Mouse (Mus musculus) lung, postnatal 25 days (tissue): ENCODE results near the gene Fam167b.
A peak's percentile ranks its signal among the peaks of the same experiment; 100 is the strongest.
"Not testable (repeated sequence)": the region's sequence is repeated elsewhere in the genome, so short reads cannot be mapped to it uniquely, and the experiment has no call there.

Source experiments
- DNase-seq: peaks from one replicate; pipeline ENCODE4 v3.0.0; 2022; ENCODE audit warnings: low spot score

The Fam167b gene

DNA sequence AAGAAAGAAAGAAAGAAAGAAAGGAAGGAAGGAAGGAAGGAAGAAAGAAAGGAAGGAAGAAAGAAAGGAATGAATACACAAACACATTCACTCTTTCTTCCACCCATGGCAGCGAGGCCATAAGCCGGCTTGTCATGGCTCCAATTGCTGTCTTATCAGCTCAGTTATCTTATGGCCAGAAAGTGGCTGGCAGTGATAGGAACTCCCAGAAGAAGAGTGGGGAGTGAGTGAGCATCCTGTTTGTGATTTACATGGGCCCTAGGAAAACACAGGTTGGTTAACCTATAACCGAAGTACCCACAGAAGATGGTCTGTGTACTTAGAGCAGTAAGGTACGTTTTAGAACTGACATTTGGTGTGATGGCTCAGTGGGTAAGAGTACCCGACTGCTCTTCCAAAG lies 17.2 kb downstream of the Fam167b start:
- no peak for DNase-seq

DNA sequence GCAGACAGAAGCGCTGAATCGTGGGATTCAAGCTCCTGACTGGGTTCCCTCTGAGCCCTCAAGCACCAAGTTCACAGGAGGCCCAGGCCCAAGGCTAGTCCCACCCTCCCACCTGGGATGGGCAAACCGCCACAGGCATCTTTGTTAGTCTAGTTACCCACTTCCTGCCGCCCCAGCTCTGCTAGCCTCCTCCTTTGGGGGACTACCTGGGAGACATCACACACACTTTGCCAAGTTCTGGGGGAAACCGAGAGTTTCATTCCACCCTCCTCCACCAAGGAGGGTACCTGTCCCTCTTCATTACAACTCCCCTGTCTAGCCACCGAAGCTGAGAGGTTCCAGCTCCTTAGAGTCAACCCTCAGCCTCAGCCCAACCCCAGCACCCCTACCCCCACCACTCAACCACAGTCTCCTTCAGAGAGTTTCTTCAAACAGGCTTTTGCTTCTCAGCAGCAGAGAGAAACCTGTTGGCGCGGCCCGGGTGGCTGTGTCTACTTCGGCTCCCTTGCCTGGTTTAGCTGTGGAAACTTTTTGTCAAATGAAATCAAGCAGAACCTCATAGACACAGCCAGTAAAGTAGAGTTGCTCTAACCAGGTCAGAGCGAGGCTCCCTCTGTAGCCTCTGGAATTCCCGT lies 19.9 kb downstream of the Fam167b start:
- no peak for DNase-seq

DNA sequence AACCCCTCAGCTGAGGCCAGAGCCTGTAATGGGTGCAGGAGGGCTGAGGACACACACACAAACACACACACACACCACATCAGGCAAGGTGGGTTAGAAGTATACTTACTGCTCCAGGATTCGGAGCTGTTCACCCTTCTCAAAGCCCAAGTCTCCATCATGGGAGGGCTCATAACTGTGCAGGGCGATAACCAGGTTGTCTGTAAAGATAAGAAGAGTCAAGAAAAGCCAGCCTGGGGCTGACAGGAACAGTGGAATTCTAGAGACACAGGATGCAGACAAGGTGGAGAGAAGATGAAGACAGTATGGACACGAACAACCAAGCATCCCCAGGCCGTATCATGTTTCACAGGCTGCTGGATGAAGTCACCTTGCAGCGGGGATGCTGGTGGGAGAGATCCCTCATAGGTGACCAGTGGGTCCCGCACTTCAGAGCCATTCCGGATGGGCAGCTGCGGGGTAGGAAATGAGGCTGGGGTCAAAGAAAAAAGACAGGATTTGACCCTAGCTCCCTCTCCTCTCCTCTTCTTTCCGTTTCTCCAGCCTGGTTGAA lies 21.0 kb downstream of the Fam167b start:
- no peak for DNase-seq

DNA sequence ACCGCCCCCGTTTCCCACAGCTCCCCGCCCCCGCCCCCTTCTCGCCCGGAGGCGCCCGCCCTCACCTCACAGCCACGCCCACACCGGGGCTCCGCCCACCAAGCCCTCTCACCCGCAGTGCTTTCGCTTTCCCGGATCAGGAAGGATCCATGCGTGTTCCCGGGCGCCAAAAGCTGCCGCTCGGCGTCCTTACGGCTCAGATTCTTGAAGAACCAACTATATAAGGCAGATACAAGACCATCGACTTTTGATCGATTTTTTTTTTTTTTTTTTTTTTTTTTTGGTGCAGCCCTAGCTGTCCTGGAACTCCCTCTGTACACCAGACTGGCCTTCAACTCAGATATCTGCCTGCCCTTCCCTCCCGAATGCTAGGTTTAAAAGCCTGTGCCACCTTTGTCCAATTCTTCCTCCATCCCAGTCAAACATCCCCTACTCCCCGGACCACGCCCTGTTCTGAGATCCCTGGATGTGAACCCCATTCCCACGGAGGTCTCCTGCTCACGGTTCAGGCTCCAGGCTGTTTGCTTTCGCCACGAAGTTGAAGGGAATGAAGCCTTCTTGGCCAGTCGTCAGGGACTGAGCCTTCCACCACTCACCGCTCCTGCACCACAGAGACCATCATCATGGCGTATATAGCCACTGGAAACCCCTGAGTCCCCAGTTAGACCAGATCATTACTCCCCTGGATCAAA lies 21.7 kb downstream of the Fam167b start:
- peak; percentile 91 for DNase-seq

- DNase-seq = no peak
Measured at GRCm38 (mm10) chr4:129555862-129556531, 22.4 kb downstream of the Fam167b start.

DNA sequence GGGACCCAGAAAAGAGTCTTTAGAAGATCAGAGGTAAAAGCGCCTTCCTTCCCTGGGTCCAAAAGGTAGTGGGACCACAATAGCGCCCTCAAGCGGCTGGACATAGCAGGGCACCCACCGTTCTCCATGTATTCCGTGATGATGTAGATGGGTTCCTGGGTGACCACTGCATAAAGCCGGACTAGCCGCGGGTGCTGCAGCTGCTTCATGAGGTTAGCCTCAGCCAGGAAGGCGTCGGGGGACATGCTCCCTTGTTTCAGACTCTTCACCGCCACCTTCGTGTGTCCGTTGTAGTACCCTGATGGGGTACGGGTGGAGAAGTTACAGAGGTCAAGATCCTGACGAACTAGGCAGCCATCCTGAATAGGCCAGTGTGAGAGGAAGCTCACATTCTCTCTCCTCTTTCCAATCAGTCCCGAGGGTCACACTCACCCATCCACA lies 22.9 kb downstream of the Fam167b start:
- peak; percentile 52 for DNase-seq

DNA sequence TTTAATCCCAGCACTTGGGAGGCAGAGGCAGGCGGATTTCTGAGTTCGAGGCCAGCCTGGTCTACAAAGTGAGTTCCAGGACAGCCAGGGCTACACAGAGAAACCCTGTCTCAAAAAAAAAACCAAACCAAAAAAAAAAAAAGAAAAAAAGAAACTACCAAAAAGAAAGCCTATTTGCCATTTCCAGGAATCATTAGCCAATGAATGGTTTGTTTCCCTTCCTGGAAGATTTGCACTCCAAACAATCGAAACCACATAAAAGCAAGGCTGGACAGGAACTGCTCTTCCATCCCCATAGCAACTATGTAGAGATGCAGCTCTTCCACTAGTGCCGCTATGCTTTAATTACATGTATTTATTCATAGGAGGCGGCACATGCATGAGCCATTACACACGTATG lies 23.8 kb downstream of the Fam167b start:
- DNase-seq = not testable (repeated sequence)

GRCm38 (mm10) chr4:129550295-129550694 lies 28.1 kb downstream of the Fam167b start:
- no peak for DNase-seq

GRCm38 (mm10) chr4:129549306-129549705 lies 29.0 kb downstream of the Fam167b start:
- DNase-seq = no peak

GRCm38 (mm10) chr4:129547631-129548030 lies 30.7 kb downstream of the Fam167b start:
- DNase-seq = not testable (repeated sequence)

- no peak for DNase-seq
Measured at GRCm38 (mm10) chr4:129544106-129544505, 34.2 kb downstream of the Fam167b start.

DNA sequence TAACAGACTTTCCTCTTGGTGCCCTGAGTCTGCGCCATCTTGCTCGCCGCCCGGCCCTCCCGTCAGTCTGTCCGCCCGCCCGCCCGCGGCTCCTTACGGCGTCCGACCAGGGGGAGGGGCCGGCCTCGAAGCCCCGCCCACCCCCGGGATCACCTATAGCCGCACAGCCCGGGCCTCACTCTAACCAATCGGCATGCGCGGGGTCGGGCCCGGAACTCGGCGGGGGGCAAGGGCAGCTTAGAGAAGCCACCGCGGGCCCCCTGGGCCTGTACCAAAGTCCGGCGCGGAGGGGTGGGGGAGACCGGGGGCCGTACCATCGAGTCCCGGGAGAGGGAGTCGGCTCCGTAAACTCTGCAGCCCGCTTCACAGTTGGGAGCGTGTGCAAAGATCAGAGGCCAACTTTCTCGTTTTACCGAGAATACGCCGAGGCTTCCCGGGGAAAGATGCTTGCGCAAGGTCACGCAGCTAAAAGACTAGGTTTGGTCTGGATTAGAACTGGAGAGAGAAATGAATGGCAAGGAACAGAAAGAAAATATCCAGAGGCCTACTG lies 35.7 kb downstream of the Fam167b start, which contains the start of gene Hdac1:
Gene Hdac1, minus strand, starts transcription at position 122 of the 550 bp plus-strand sequence.
- peak; percentile 98 for DNase-seq

GRCm38 (mm10) chr4:129541868-129542591 lies 36.3 kb downstream of the Fam167b start:
- no peak for DNase-seq

DNA sequence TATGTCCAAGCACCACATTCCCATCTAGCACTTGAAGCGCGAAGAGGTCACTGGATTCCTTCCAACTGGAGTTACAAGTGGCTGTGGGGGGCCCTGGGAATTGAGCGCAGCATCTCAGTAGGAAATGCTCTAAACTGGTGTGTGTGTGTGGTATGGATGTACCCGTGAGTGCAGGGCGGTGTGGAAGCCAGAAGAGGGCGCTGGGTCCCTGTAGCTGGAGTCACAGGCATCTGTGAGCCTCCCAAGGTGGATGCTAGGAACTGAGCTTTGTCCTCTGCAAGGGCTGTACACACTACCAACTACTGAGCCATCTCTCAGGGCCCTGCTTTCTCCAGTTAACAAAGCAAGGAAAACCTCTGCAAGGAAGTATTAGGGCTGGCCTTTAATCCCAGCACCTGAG lies 38.3 kb downstream of the Fam167b start:
- no peak for DNase-seq

- not testable (repeated sequence) for DNase-seq
Measured at GRCm38 (mm10) chr4:129528901-129529300, 49.4 kb downstream of the Fam167b start.
